In the genomic region with DNA sequence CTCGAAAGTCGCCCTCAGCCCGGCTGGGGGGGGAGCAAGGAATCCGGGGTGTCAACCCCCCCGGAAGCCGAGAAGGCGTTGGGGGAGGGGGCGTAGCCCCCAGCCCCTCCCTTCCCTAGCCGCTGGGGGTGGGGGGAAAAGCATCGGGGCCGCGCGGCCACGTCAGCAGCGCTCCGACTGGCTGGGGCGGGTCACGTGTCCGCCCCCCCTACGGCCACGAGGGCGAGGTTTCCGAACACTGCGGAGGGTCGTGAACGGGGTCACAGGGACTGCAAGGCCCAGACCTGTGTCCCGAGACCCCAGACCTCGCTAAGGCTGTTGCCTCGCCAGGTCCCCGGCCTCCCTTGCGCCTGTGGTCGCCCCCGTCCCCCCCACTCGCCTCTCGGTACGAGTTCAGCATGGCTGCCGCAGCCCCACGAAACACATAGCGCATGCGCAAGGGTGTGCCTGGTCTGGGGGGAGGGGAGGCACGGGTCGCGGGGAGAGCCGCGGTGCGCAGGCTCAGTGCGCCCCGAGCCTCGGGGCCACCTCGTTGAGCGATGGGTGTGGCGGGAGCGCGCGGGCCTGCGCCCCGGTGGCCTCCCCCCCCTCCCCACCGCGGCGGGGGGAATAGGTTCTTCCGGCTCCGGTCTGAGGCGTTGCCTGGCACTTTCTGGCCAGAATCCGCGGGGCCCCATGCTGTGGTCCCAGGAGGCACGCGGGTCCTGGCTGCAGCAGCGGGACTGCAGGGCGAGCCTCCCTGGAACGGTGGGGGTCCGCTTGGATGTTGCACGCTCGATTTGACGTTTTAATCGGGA, we compare ENCODE assay signal across 8 mouse cellular contexts. TPM values are rescaled to one million over a fixed set of nuclear protein-coding genes. Genes with fewer than 3 reads are reported as not detected.
DNase-seq lines count a peak whose midpoint lies in the region; ATAC-seq and TF ChIP-seq lines count a peak whose summit lies in the region.

A gene (minus strand): TSS at position 447 of the 797 bp plus-strand sequence.

- DNase-seq in ES-CJ7 (ENCODE audit: low read depth, low spot score) = peak; percentile 97
- DNase-seq in cerebellum, adult 11 months = peak; percentile 98
- DNase-seq in forebrain, embryonic 14.5 days (ENCODE audit: low spot score) = peak; percentile 99
- DNase-seq in heart, postnatal 10 days = peak; percentile 98 to 99
- no peak for DNase-seq in large intestine, adult 2 months (ENCODE audit: low read depth, low spot score)
- peak; percentile 99 for DNase-seq in stomach, postnatal 0 days (ENCODE audit: low spot score)

- H3K36me3 ChIP-seq in forebrain, embryonic 14.5 days (ENCODE audit: control insufficient read depth, insufficient read depth, low read length) = peaks cover 13% of the 10 kb centered on the region
- H3K36me3 ChIP-seq in liver, embryonic 16.5 days (ENCODE audit: control insufficient read depth, insufficient read depth) = peaks cover 11% of the 10 kb centered on the region
- peaks cover 13% of the 10 kb centered on the region for H3K36me3 ChIP-seq in neural tube, embryonic 12.5 days
- H3K36me3 ChIP-seq in stomach, postnatal 0 days (ENCODE audit: control insufficient read depth, insufficient read depth, low read length) = peaks cover 5% of the 10 kb centered on the region; the same call in 1 of the 2 replicates

- ATAC-seq in forebrain, embryonic 14.5 days = peak; percentile 53
- ATAC-seq in liver, embryonic 16.5 days (ENCODE audit: low read depth) = peak; percentile 56
- ATAC-seq in neural tube, embryonic 12.5 days (ENCODE audit: low FRiP score, low read depth) = peak; percentile 45
- peak; percentile 54 for ATAC-seq in stomach, postnatal 0 days (ENCODE audit: low FRiP score, low TSS enrichment)

- no peaks in the 10 kb centered on the region for H3K27me3 ChIP-seq in forebrain, embryonic 14.5 days (replicated peaks; ENCODE audit: control insufficient read depth, insufficient read depth, low read length)
- H3K27me3 ChIP-seq in liver, embryonic 16.5 days (ENCODE audit: control insufficient read depth, insufficient read depth, low read depth, low read length) = no peaks in the 10 kb centered on the region
- no peaks in the 10 kb centered on the region for H3K27me3 ChIP-seq in neural tube, embryonic 12.5 days (replicated peaks)
- H3K27me3 ChIP-seq in stomach, postnatal 0 days (ENCODE audit: control insufficient read depth, insufficient read depth, low read length) = no peaks in the 10 kb centered on the region

- H3K4me2 ChIP-seq in forebrain, embryonic 14.5 days (ENCODE audit: low read length) = peak within 1 kb of the TSS; percentile 94
- peak within 1 kb of the TSS; percentile 100 for H3K4me2 ChIP-seq in liver, embryonic 16.5 days (ENCODE audit: low read depth, low read length)
- peak within 1 kb of the TSS; percentile 99 for H3K4me2 ChIP-seq in neural tube, embryonic 12.5 days (replicated peaks)
- peak within 1 kb of the TSS; percentile 95 for H3K4me2 ChIP-seq in stomach, postnatal 0 days (replicated peaks; ENCODE audit: low read depth)

- peak within 1 kb of the TSS; percentile 100 for H3K27ac ChIP-seq in forebrain, embryonic 14.5 days (ENCODE audit: low read depth, low read length)
- peak within 1 kb of the TSS; percentile 100 for H3K27ac ChIP-seq in liver, embryonic 16.5 days (ENCODE audit: low read length)
- peak within 1 kb of the TSS; percentile 100 for H3K27ac ChIP-seq in neural tube, embryonic 12.5 days
- peak within 1 kb of the TSS; percentile 100 for H3K27ac ChIP-seq in stomach, postnatal 0 days (replicated peaks)

- TF ChIP-seq CTCF in stomach, postnatal 0 days (IDR thresholded peaks at IDR 0.05; ENCODE audit: low read depth) = peak; percentile 34; the same call in 1 of the 2 replicates

- peak within 1 kb of the TSS; percentile 99 for H3K4me3 ChIP-seq in forebrain, embryonic 14.5 days (ENCODE audit: low read depth, low read length)
- H3K4me3 ChIP-seq in liver, embryonic 16.5 days (ENCODE audit: low read depth, low read length) = peak within 1 kb of the TSS; percentile 99
- H3K4me3 ChIP-seq in neural tube, embryonic 12.5 days = peak within 1 kb of the TSS; percentile 96
- peak within 1 kb of the TSS; percentile 94 for H3K4me3 ChIP-seq in stomach, postnatal 0 days (ENCODE audit: low read depth, low read length)

- WGBS in forebrain, embryonic 14.5 days = under 1% methylated on average over 69 of the region's 75 CpGs
- under 1% methylated on average over 72 of the region's 75 CpGs for WGBS in large intestine, adult 2 months
- under 1% methylated on average over 74 of the region's 75 CpGs for WGBS in liver, embryonic 16.5 days (ENCODE audit: insufficient replicate concordance)
- WGBS in neural tube, embryonic 12.5 days = under 1% methylated on average over 69 of the region's 75 CpGs
- WGBS in stomach, postnatal 0 days = under 1% methylated on average over 61 of the region's 75 CpGs

- intact Hi-C loops in heart, postnatal 10 days (cut with DNase I) = loop anchor here (10.0 kb wide), 2 partner anchors 438 to 482 kb away; a partner anchor contains a TSS

- peak within 1 kb of the TSS; percentile 98 for H3K9ac ChIP-seq in forebrain, embryonic 14.5 days (ENCODE audit: low read length)
- H3K9ac ChIP-seq in liver, embryonic 16.5 days (ENCODE audit: low read depth, low read length) = peak within 1 kb of the TSS; percentile 97
- H3K9ac ChIP-seq in neural tube, embryonic 12.5 days = peak within 1 kb of the TSS; percentile 97
- H3K9ac ChIP-seq in stomach, postnatal 0 days (ENCODE audit: low read length) = peak within 1 kb of the TSS; percentile 96

- peak; percentile 18 for TF ChIP-seq EP300 in stomach, postnatal 0 days (optimal IDR thresholded peaks at IDR 0.05)

- H3K9me3 ChIP-seq in forebrain, embryonic 14.5 days (replicated peaks; ENCODE audit: control insufficient read depth, low read length) = no peaks in the 10 kb centered on the region
- no peaks in the 10 kb centered on the region for H3K9me3 ChIP-seq in liver, embryonic 16.5 days (replicated peaks; ENCODE audit: control insufficient read depth, low read length)
- no peaks in the 10 kb centered on the region for H3K9me3 ChIP-seq in neural tube, embryonic 12.5 days
- no peaks in the 10 kb centered on the region for H3K9me3 ChIP-seq in stomach, postnatal 0 days (ENCODE audit: control insufficient read depth, low read length)

- H3K4me1 ChIP-seq in forebrain, embryonic 14.5 days (ENCODE audit: control insufficient read depth, insufficient read depth, low read length) = peaks cover 12% of the 10 kb centered on the region
- peaks cover 43% of the 10 kb centered on the region for H3K4me1 ChIP-seq in liver, embryonic 16.5 days (ENCODE audit: control insufficient read depth, low read depth, low read length)
- peaks cover 11% of the 10 kb centered on the region; the same call in 1 of the 2 replicates for H3K4me1 ChIP-seq in neural tube, embryonic 12.5 days
- H3K4me1 ChIP-seq in stomach, postnatal 0 days (replicated peaks; ENCODE audit: control insufficient read depth, insufficient read depth) = peaks cover 2% of the 10 kb centered on the region; the same call in 1 of the 2 replicates

RNA-seq across cellular contexts. Expression of the gene that starts here (rescaled TPM):
- polyA plus RNA-seq in forebrain, embryonic 14.5 days (2014; fragmentation: Nextera tagmentation; extraction: Ambion mirVana) = 118 and 137 TPM in 2 replicates
- 100 to 1,000 TPM; 113 to 119 TPM for total RNA-seq in heart, postnatal 10 days (2021)
- 85.8 and 92.2 TPM in 2 replicates for polyA plus RNA-seq in large intestine, adult 2 months (2012; rRNA removed)
- 32.0 and 35.8 TPM in 2 replicates for polyA plus RNA-seq in liver, embryonic 16.5 days (2015; fragmentation: Nextera tagmentation; extraction: Ambion mirVana)
- polyA plus RNA-seq in neural tube, embryonic 12.5 days (2016; fragmentation: Nextera tagmentation; extraction: Ambion mirVana) = 135 and 141 TPM in 2 replicates
- polyA plus RNA-seq in stomach, postnatal 0 days (2015; fragmentation: Nextera tagmentation; extraction: Ambion mirVana) = 45.0 and 48.1 TPM in 2 replicates
